Mouse (Mus musculus): ENCODE results near the gene St6galnac5. TPM values are rescaled to one million over a fixed set of nuclear protein-coding genes. Genes with fewer than 3 reads are reported as not detected.

St6galnac5 gene
- total and polyA plus RNA-seq, 2 experiments: not detected

GRCm38 (mm10) chr3:152917579-152917978, 64.5 kb downstream of the St6galnac5 start:
- 73% methylated on average over 8 of the region's 8 CpGs for WGBS
- Histone ChIP-seq H3K27me3 (ENCODE audit: control insufficient read depth, insufficient read depth, low read length) (no peaks in the 10 kb centered on the region; the same call in 1 of the 2 replicates), H3K9ac (ENCODE audit: low read depth, low read length) (no peak overlapping the region), H3K27ac (replicated peaks; ENCODE audit: insufficient read depth, low read depth, low read length) (no peak overlapping the region), H3K79me2 (ENCODE audit: control insufficient read depth, insufficient read depth, low read length) (no peaks in the 10 kb centered on the region), H3K4me1 (ENCODE audit: control insufficient read depth, insufficient read depth, low read length) (no peaks in the 10 kb centered on the region), H3K36me3 (ENCODE audit: control insufficient read depth, insufficient read depth, low read length) (no peaks in the 10 kb centered on the region), H3K4me3 (ENCODE audit: insufficient read depth, low read depth, low read length) (no peak overlapping the region)
- DNase-seq (ENCODE audit: extremely low read depth, low read depth, low spot score): no peak
- no peak for TF ChIP-seq CTCF (IDR thresholded peaks at IDR 0.05; ENCODE audit: low read depth, low read length)
- no peak for TF ChIP-seq POLR2A (IDR thresholded peaks at IDR 0.05; ENCODE audit: extremely low read depth, insufficient read depth, low read length)

- no peaks in the 10 kb centered on the region for H3K36me3 ChIP-seq (ENCODE audit: control insufficient read depth, insufficient read depth, low read length)
These were observed 67.7 kb downstream of the St6galnac5 start for GRCm38 (mm10) chr3:152914376-152914775.

GRCm38 (mm10) chr3:152913625-152914024, 68.4 kb downstream of the St6galnac5 start:
- Histone ChIP-seq H3K79me2 (ENCODE audit: control insufficient read depth, insufficient read depth, low read length) (no peaks in the 10 kb centered on the region), H3K36me3 (ENCODE audit: control insufficient read depth, insufficient read depth, low read length) (no peaks in the 10 kb centered on the region), H3K27ac (replicated peaks; ENCODE audit: insufficient read depth, low read depth, low read length) (no peak overlapping the region), H3K27me3 (ENCODE audit: control insufficient read depth, insufficient read depth, low read length) (no peaks in the 10 kb centered on the region), H3K4me3 (ENCODE audit: insufficient read depth, low read depth, low read length) (no peak overlapping the region), H3K4me1 (ENCODE audit: control insufficient read depth, insufficient read depth, low read length) (no peaks in the 10 kb centered on the region), H3K9ac (ENCODE audit: low read depth, low read length) (no peak overlapping the region)
- no peak for DNase-seq (ENCODE audit: extremely low read depth, low read depth, low spot score)
- WGBS: 85% methylated on average over 3 of the region's 3 CpGs
- TF ChIP-seq CTCF (IDR thresholded peaks at IDR 0.05; ENCODE audit: low read depth, low read length): no peak
- TF ChIP-seq POLR2A (IDR thresholded peaks at IDR 0.05; ENCODE audit: extremely low read depth, insufficient read depth, low read length): no peak

More at GRCm38 (mm10) chr3:152914376-152914775, 67.7 kb downstream of the St6galnac5 start:
- Histone ChIP-seq H3K4me1 (ENCODE audit: control insufficient read depth, insufficient read depth, low read length) (no peaks in the 10 kb centered on the region), H3K79me2 (ENCODE audit: control insufficient read depth, insufficient read depth, low read length) (no peaks in the 10 kb centered on the region), H3K27ac (replicated peaks; ENCODE audit: insufficient read depth, low read depth, low read length) (no peak overlapping the region), H3K9ac (ENCODE audit: low read depth, low read length) (no peak overlapping the region), H3K4me3 (ENCODE audit: insufficient read depth, low read depth, low read length) (no peak overlapping the region), H3K27me3 (ENCODE audit: control insufficient read depth, insufficient read depth, low read length) (no peaks in the 10 kb centered on the region)
- DNase-seq (ENCODE audit: extremely low read depth, low read depth, low spot score): no peak
- WGBS: 81% methylated on average over 6 of the region's 6 CpGs
- TF ChIP-seq POLR2A (IDR thresholded peaks at IDR 0.05; ENCODE audit: extremely low read depth, insufficient read depth, low read length) (no peak), CTCF (IDR thresholded peaks at IDR 0.05; ENCODE audit: low read depth, low read length) (no peak)

GRCm38 (mm10) chr3:152913150-152913549, 68.9 kb downstream of the St6galnac5 start:
- Histone ChIP-seq H3K4me3 (ENCODE audit: insufficient read depth, low read depth, low read length) (no peak overlapping the region), H3K9ac (ENCODE audit: low read depth, low read length) (no peak overlapping the region), H3K79me2 (ENCODE audit: control insufficient read depth, insufficient read depth, low read length) (no peaks in the 10 kb centered on the region), H3K27me3 (ENCODE audit: control insufficient read depth, insufficient read depth, low read length) (no peaks in the 10 kb centered on the region), H3K4me1 (ENCODE audit: control insufficient read depth, insufficient read depth, low read length) (no peaks in the 10 kb centered on the region), H3K36me3 (ENCODE audit: control insufficient read depth, insufficient read depth, low read length) (no peaks in the 10 kb centered on the region), H3K27ac (replicated peaks; ENCODE audit: insufficient read depth, low read depth, low read length) (no peak overlapping the region)
- 81% methylated on average over 10 of the region's 10 CpGs for WGBS
- DNase-seq (ENCODE audit: extremely low read depth, low read depth, low spot score): no peak
- TF ChIP-seq CTCF (IDR thresholded peaks at IDR 0.05; ENCODE audit: low read depth, low read length) (no peak), POLR2A (IDR thresholded peaks at IDR 0.05; ENCODE audit: extremely low read depth, insufficient read depth, low read length) (no peak)

- no peak overlapping the region for H3K27ac ChIP-seq (replicated peaks; ENCODE audit: insufficient read depth, low read depth, low read length)
- no peak overlapping the region for H3K4me3 ChIP-seq (ENCODE audit: insufficient read depth, low read depth, low read length)
- no peak for TF ChIP-seq CTCF (IDR thresholded peaks at IDR 0.05; ENCODE audit: low read depth, low read length)
- DNase-seq (ENCODE audit: extremely low read depth, low read depth, low spot score): peak; percentile 28
- 83% methylated on average over 23 of the region's 23 CpGs for WGBS
- no peaks in the 10 kb centered on the region for H3K27me3 ChIP-seq (ENCODE audit: control insufficient read depth, insufficient read depth, low read length)
- H3K9ac ChIP-seq (ENCODE audit: low read depth, low read length): no peak overlapping the region
- H3K79me2 ChIP-seq (ENCODE audit: control insufficient read depth, insufficient read depth, low read length): no peaks in the 10 kb centered on the region
- no peaks in the 10 kb centered on the region for H3K36me3 ChIP-seq (ENCODE audit: control insufficient read depth, insufficient read depth, low read length)
- no peaks in the 10 kb centered on the region for H3K4me1 ChIP-seq (ENCODE audit: control insufficient read depth, insufficient read depth, low read length)
These were observed 69.6 kb downstream of the St6galnac5 start for GRCm38 (mm10) chr3:152912216-152913101.

- Histone ChIP-seq H3K79me2 (ENCODE audit: control insufficient read depth, insufficient read depth, low read length) (no peaks in the 10 kb centered on the region), H3K36me3 (ENCODE audit: control insufficient read depth, insufficient read depth, low read length) (no peaks in the 10 kb centered on the region), H3K27ac (replicated peaks; ENCODE audit: insufficient read depth, low read depth, low read length) (no peak overlapping the region), H3K4me1 (ENCODE audit: control insufficient read depth, insufficient read depth, low read length) (no peaks in the 10 kb centered on the region), H3K27me3 (ENCODE audit: control insufficient read depth, insufficient read depth, low read length) (no peaks in the 10 kb centered on the region), H3K4me3 (ENCODE audit: insufficient read depth, low read depth, low read length) (no peak overlapping the region), H3K9ac (ENCODE audit: low read depth, low read length) (no peak overlapping the region)
- no peak for DNase-seq (ENCODE audit: extremely low read depth, low read depth, low spot score)
- TF ChIP-seq POLR2A (IDR thresholded peaks at IDR 0.05; ENCODE audit: extremely low read depth, insufficient read depth, low read length): no peak
- no peak for TF ChIP-seq CTCF (IDR thresholded peaks at IDR 0.05; ENCODE audit: low read depth, low read length)
- 90% methylated on average over 4 of the region's 4 CpGs for WGBS
These were observed 70.5 kb downstream of the St6galnac5 start for GRCm38 (mm10) chr3:152911578-152911977.

Data from liver, adult 2 months (tissue).